Mouse (Mus musculus) layer of hippocampus, adult 9-10 months (tissue): ENCODE results near the gene Prss34.

Experiments used
- DNase-seq: peaks from one replicate; pipeline ENCODE4 v3.0.0; 2022; ENCODE audit warnings: low spot score

Gene Prss34

DNA sequence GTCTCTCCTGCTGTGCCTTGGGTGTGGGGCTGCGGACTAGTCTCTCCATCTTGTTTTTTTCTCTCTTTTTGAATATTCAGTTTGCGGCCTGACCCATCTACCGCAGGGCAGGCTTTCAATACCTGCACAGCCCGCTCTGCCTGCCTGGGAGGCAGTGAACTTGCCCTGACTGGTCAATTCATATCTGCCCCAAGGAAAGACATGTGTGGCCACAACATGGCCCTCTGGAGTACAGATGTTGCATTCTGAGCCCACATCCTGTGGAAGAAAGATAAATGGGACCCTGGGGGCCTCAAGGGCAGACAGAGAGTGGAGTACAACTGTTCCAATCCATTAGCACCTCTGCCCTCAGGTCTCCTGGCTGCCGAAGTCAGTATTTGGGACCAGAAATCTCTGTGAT is at the start of gene Prss34:
TSS of gene Prss34 (plus strand) at position 301 of the 400 bp plus-strand sequence.
- no peak for DNase-seq

- DNase-seq, result no peak
Measured at GRCm38 (mm10) chr17:25250181-25250835, 47.9 kb upstream of the Prss34 start.

DNA sequence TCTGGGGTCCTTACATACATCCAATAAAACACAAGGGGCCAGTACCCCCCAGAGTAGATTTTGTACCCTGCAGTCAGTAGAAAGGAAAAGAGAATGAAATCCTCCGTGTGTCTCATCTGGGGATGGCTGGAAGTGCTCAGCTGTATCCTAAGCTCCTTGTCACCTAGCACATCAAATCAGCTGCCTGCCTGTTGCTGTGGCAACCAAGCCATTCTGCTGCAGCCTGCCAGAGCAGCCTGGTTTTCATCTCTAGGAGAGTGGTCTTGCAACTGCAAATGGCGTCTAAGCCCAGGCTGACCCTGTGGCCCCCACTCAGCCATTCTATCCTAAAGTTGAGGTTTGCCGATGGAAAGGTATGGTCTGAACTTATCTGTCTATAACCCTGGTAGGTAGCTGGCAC is 45.6 kb upstream of the Prss34 start:
- no peak for DNase-seq

DNA sequence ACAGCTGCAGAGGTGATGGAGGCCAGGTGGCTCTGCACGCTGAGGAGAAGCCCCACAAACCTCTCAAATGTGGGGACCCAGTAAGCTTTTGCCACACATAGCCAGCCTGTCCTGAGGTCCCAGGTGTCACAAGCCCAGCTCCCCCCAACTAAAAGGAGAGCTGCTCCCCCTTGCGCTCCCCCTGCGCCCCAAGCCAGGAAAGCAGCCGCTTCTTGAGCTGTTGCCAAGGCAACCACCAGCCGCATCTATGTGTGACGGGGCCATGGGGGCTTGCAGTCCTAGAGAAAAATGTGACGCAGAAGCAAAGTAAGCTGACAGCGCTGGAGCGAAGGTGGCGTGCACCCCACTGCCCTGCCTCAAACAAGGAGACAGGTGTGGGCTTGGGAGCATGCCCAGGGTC is 44.4 kb upstream of the Prss34 start:
- no peak for DNase-seq

DNA sequence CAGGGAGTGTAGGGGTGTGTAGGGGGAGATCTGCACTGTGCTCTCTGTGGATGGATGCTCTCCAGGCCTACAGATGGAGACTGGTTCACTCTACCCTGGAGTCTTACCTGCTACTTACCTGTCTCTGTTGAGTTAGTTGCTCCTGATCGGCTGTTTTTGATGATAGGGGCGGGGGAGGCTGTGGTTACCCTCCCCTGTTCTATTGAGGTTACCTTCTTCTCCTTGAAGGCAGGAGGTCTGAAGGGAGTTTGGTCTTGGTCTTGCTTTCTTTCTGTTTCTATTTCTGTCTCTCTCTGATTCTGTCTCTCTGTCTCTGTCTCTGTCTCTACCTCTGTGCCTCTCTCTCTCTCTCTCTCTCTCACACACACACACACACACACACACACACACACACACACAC is 43.1 kb upstream of the Prss34 start:
- no peak for DNase-seq

DNA sequence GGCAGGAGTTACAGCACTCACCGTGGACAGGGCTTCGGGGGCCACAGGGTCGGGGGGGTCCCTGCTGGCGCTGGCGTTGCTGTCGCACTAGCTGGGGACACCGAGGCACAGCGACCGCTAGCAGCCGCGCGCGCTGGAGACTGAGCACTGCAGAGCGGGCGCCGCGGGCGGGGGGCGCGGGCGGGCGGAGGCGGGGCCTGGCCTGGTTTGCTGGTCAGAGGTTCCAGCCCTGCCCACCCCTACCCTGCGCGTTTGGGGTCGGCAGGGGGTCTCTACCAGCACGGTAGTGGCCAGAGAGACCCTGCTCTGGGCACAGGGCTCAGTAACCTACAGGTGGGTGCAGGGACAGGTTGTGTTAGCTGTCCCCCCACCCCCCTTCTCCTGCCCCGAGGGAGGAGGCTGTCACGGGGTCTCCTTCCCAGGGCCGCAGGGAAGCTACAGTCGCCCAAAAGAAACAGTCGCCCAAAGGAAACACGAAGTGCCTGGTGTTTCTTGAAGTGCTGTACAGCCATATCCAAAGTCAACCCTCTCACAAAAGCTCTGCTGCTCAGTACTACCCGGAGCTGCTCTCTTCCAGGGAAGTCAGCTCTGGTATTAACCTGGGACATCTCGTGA is 41.9 kb upstream of the Prss34 start, which contains the start of gene Baiap3:
TSS of gene Baiap3 (minus strand) at position 225 of the 615 bp plus-strand sequence.
- DNase-seq, result no peak

GRCm38 (mm10) chr17:25257804-25258261 is 40.4 kb upstream of the Prss34 start:
- no peak for DNase-seq

DNA sequence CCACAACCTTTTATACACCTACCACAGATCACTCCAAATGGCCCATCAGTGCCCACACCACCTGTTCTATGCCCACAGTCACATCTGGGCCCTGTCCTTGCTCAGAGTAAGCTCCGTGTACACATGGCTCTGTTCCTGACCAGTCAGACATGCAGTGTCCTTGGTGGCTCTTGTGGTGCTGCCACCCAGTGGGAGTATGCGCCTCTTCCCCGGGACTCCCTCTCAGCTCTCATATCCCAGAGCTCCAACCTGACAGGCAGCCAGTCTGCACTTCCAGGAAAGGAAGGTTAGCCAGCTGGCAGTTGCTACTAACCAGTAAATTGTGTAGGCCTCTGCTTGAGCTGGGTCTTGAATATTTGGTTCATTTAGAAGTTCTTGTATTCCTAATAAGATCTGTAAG is 33.7 kb upstream of the Prss34 start:
- DNase-seq, result no peak

- DNase-seq, result no peak
Measured at GRCm38 (mm10) chr17:25270795-25271335, 27.3 kb upstream of the Prss34 start.

DNA sequence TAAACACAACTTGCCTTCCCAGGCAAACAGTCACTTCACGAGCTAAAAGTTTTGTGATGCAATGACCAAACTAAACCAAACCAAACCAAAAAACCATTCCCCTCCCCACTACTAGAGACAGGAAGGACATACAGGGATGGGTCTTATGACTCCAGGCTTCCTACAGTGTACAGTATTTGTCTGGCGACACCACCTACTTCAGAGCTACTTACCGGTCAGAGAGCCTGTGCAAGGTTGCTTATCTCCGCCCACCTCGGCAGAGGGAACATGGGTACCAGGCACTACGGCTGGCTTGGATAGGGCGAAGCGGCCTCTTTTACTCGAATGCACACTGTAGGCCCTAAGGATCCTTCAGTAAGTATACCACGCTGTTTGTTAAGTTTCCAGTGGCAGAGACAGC is 25.9 kb upstream of the Prss34 start:
- no peak for DNase-seq

GRCm38 (mm10) chr17:25272951-25273705 is 25.1 kb upstream of the Prss34 start:
- peak; percentile 93 for DNase-seq

GRCm38 (mm10) chr17:25273706-25274501 is 24.3 kb upstream of the Prss34 start:
- DNase-seq, result peak; percentile 99

DNA sequence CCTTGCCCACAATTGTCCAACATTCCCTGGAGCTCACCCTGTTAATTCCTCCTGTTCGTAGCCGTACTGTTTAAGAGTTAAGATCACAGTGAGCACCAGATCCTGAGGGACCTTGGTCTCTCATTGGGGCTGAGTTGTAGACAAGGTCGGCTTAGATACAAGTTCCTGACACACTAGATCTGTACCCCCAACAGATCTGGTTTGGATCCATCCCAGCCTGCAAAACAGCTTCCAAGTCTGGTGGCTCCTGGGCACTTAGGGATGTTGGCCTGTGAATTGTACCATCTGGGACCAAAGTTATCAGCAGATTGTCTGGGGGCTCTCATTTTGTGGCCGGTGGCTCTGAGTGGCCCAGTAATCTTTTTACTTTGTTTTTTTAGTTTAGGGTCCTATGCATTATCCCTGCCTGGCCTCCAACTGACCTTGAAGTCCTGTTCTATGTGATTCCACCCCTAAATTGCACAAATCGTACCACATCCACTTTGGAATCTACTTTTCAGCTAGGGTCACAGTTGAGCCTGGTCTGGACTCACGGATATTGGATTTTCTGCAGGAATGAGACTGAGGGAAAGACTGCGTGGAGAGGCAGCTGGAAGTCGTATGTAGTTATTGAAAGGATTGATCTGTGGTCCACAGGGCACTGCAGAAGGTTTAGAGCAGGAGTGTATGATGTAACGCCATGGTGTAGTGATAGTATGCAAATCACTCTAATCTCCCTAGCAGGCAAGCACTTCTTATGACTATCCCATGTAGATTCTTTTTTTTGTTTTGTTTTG is 23.4 kb upstream of the Prss34 start, which contains the start of gene Ube2i:
TSS of gene Ube2i (minus strand) at position 52 of the 776 bp plus-strand sequence.
- no peak for DNase-seq

DNA sequence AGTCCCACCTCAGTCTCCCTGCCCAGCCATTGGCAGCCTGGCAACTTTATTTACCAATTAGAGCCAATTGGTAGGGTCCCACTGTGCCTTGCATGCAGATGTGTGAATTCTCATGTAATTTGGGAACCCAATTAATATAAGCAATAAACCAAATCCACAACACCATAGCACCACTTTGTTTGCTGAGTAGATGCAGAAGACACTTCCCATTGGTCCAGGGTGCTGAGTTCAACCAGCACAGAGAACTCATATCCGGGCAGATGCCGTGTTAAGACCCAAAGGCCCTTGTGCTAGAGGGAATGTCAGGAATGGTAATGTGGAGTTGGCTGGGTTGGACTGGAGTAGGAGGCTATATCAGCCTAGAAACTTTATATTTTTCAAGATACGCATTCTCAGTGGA is 22.4 kb upstream of the Prss34 start:
- no peak for DNase-seq

- peak; percentile 18 for DNase-seq
Measured at GRCm38 (mm10) chr17:25282133-25282532, 16.1 kb upstream of the Prss34 start.

GRCm38 (mm10) chr17:25285033-25285432 is 13.2 kb upstream of the Prss34 start:
- DNase-seq, result peak; percentile 36

- DNase-seq, result peak; percentile 21
Measured at GRCm38 (mm10) chr17:25288842-25289241, 9.4 kb upstream of the Prss34 start.

DNA sequence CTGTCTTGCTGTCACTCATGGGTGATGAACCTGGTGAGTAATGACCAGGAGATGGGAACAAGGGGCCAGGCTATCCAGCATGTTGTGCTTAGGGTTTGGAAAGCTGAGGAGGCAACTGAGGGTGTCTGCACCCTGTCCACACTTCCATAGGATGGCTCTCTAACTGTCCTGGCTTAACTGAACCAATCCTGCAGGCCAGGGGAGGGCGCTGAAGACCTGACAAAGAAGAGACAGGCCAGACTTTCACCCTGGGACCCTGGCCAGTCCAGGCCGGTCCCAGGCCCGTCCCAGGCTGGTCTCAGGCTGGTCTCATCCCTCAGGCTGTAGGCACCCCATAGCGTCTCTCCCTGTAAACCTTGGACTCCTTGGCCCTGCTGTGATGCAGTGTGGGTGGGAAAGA is 7.8 kb upstream of the Prss34 start:
- DNase-seq, result no peak

- DNase-seq, result no peak
Measured at GRCm38 (mm10) chr17:25293495-25293894, 4.7 kb upstream of the Prss34 start.

DNA sequence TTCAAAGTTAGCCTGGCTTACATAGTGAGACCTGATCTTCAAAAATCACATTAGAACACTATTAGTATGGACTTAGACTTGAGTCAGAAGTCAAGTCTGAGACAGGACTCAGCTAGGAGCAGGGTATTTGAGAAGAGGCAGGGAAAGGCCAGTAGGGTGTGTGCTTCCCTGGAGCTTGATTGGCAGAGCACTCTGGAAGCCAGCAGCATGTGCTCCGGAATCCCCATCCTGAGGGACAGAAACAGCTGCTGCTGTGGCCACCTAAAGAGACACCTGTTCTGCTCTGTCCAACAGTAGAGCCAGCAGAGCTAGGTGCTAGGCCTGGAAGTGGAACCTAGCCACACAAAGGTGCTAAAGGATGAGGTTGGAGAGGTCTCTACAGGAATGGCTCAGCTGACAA is 4.1 kb upstream of the Prss34 start:
- no peak for DNase-seq

- no peak for DNase-seq
Measured at GRCm38 (mm10) chr17:25308346-25308745, 10.2 kb downstream of the Prss34 start, which contains the start of gene Prss28. TSS of gene Prss28 (plus strand) at chr17:25308646.
